8 mouse cellular contexts compared by ENCODE assay signal in genomic region chr9:57998032-57998659, GRCm38 (mm10). TPM values are rescaled to one million over a fixed set of nuclear protein-coding genes. Genes with fewer than 3 reads are reported as not detected.
A peak's percentile ranks its signal among the peaks of the same experiment; 100 is the strongest.
DNase-seq lines count a peak whose midpoint lies in the region; ATAC-seq and TF ChIP-seq lines count a peak whose summit lies in the region.

No protein-coding gene starts in this region.

- H3K9ac ChIP-seq in embryonic facial prominence, embryonic 15.5 days = no peak overlapping the region
- H3K9ac ChIP-seq in lung, embryonic 15.5 days = no peak overlapping the region

- 0 out of 2 replicates have a peak, but pooled peaks cover 3% of the 10 kb centered on the region for H3K27me3 ChIP-seq in E14TG2a.4 (ENCODE audit: insufficient read depth, low read length)
- peaks cover 43% of the 10 kb centered on the region for H3K27me3 ChIP-seq in embryonic facial prominence, embryonic 15.5 days
- peaks cover 22% of the 10 kb centered on the region; the same call in 1 of the 2 replicates for H3K27me3 ChIP-seq in lung, embryonic 15.5 days

- no peak for TF ChIP-seq POLR2A in olfactory bulb, adult 2 months (IDR thresholded peaks at IDR 0.05; ENCODE audit: insufficient read depth, low read depth, low read length)

- peak; percentile 36; the same call in 1 of the 2 replicates for ATAC-seq in embryonic facial prominence, embryonic 15.5 days (ENCODE audit: insufficient number of reproducible peaks, low FRiP score, low TSS enrichment, low read depth)
- peak; percentile 68 to 81 for ATAC-seq in hematopoietic stem cell, adult 5-6 weeks (replicated peaks in 1 of 2; ENCODE audit: insufficient read depth in 1 of 2, low FRiP score in 2 of 2, low TSS enrichment in 1 of 2, low read depth in 1 of 2, poor library complexity in 2 of 2, severe bottlenecking in 2 of 2)
- ATAC-seq in lung, embryonic 15.5 days (ENCODE audit: borderline replicate concordance, extremely low read depth, low FRiP score, low TSS enrichment) = peak; percentile 71

- WGBS in embryonic facial prominence, embryonic 15.5 days = 2% methylated on average over 20 of the region's 20 CpGs
- under 1% methylated on average over 20 of the region's 20 CpGs for WGBS in lung, embryonic 15.5 days
- WGBS in olfactory bulb, adult 2 months = 3% methylated on average over 20 of the region's 20 CpGs

- peaks cover 51% of the 10 kb centered on the region for H3K4me1 ChIP-seq in E14TG2a.4 (replicated peaks; ENCODE audit: low read depth, low read length)
- H3K4me1 ChIP-seq in embryonic facial prominence, embryonic 15.5 days = peaks cover 17% of the 10 kb centered on the region
- H3K4me1 ChIP-seq in lung, embryonic 15.5 days = peaks cover 8% of the 10 kb centered on the region
- H3K4me1 ChIP-seq in olfactory bulb, adult 2 months (ENCODE audit: control insufficient read depth, insufficient read depth, low read length) = peaks cover 20% of the 10 kb centered on the region

- peak overlapping the region; percentile 44 for H3K4me2 ChIP-seq in embryonic facial prominence, embryonic 15.5 days (replicated peaks)
- H3K4me2 ChIP-seq in lung, embryonic 15.5 days = peak overlapping the region; percentile 62

- TF ChIP-seq CTCF in E14TG2a.4 (conservative IDR thresholded peaks at IDR 0.05; ENCODE audit: low read length) = peak; percentile 49
- TF ChIP-seq CTCF in layer of hippocampus, adult 2 months (conservative IDR thresholded peaks at IDR 0.05) = peak; percentile 85
- no peak for TF ChIP-seq CTCF in olfactory bulb, adult 2 months (IDR thresholded peaks at IDR 0.05; ENCODE audit: insufficient read depth, low read depth, low read length)

- no peak overlapping the region for H3K27ac ChIP-seq in embryonic facial prominence, embryonic 15.5 days (replicated peaks)
- peak overlapping the region; percentile 71 for H3K27ac ChIP-seq in layer of hippocampus, adult 2 months
- H3K27ac ChIP-seq in lung, embryonic 15.5 days = no peak overlapping the region
- H3K27ac ChIP-seq in olfactory bulb, adult 2 months (ENCODE audit: insufficient read depth, low read depth, low read length) = no peak overlapping the region

- H3K4me3 ChIP-seq in E14TG2a.4 (replicated peaks; ENCODE audit: low read length) = peak overlapping the region; percentile 81
- peak overlapping the region; percentile 19 for H3K4me3 ChIP-seq in embryonic facial prominence, embryonic 15.5 days (replicated peaks)
- H3K4me3 ChIP-seq in layer of hippocampus, adult 2 months = peak overlapping the region; percentile 54
- H3K4me3 ChIP-seq in lung, embryonic 15.5 days = peak overlapping the region; percentile 25; the same call in 1 of the 2 replicates
- H3K4me3 ChIP-seq in olfactory bulb, adult 2 months (ENCODE audit: insufficient read depth, low read depth, low read length) = peak overlapping the region; percentile 34

- DNase-seq in adrenal gland, postnatal 36 days = peak; percentile 48 to 65
- DNase-seq in layer of hippocampus, adult 2 months (ENCODE audit: low spot score in 2 of 2) = peak; percentile 41 to 76
- no peak for DNase-seq in ovary, postnatal 36 days (ENCODE audit: low spot score)

- no peaks in the 10 kb centered on the region for H3K9me3 ChIP-seq in E14TG2a.4 (ENCODE audit: low read length)
- H3K9me3 ChIP-seq in embryonic facial prominence, embryonic 15.5 days (replicated peaks) = no peaks in the 10 kb centered on the region
- no peaks in the 10 kb centered on the region for H3K9me3 ChIP-seq in lung, embryonic 15.5 days

- H3K36me3 ChIP-seq in E14TG2a.4 (ENCODE audit: insufficient read depth, low read length) = no peaks in the 10 kb centered on the region
- no peaks in the 10 kb centered on the region for H3K36me3 ChIP-seq in embryonic facial prominence, embryonic 15.5 days
- H3K36me3 ChIP-seq in lung, embryonic 15.5 days = no peaks in the 10 kb centered on the region

RNA-seq across cellular contexts. Expression of gene Cyp11a1, which starts 8.1 kb away (rescaled TPM):
- 1,000 to 10,000 TPM; 6,616 to 8,202 TPM for total RNA-seq in adrenal gland, postnatal 36 days (2021)
- 9.8 and 9.9 TPM in 2 replicates for polyA plus RNA-seq in embryonic facial prominence, embryonic 15.5 days (2015; fragmentation: Nextera tagmentation; extraction: Ambion mirVana)
- 1.2 and 1.9 TPM in 2 replicates for total RNA-seq in hematopoietic stem cell, adult 5-6 weeks (2017)
- 1 to 10 TPM in 1 of 2 experiments, under 1 TPM in 1; 0.79 to 1.7 TPM for total RNA-seq in layer of hippocampus, adult 2 months (2021)
- polyA plus RNA-seq in lung, embryonic 15.5 days (2015; fragmentation: Nextera tagmentation; extraction: Ambion mirVana) = 0.95 and 1.0 TPM in 2 replicates
- polyA plus RNA-seq in olfactory bulb, adult 2 months (2012; ENCODE audit: insufficient read depth, insufficient read length, low replicate concordance, missing spikeins) = not detected in 2 replicates

RNA-seq across cellular contexts. Expression of gene Sema7a, which starts 58.2 kb away (rescaled TPM):
- 10 to 100 TPM in 1 of 2 experiments, 1 to 10 TPM in 1; 7.5 to 22.3 TPM for total RNA-seq in adrenal gland, postnatal 36 days (2021)
- polyA plus RNA-seq in embryonic facial prominence, embryonic 15.5 days (2015; fragmentation: Nextera tagmentation; extraction: Ambion mirVana) = 0.65 and 0.93 TPM in 2 replicates
- 4.1 and 4.3 TPM in 2 replicates for total RNA-seq in hematopoietic stem cell, adult 5-6 weeks (2017)
- 100 to 1,000 TPM in 1 of 2 experiments, 10 to 100 TPM in 1; 94.4 to 102 TPM for total RNA-seq in layer of hippocampus, adult 2 months (2021)
- polyA plus RNA-seq in lung, embryonic 15.5 days (2015; fragmentation: Nextera tagmentation; extraction: Ambion mirVana) = 0.79 and 0.90 TPM in 2 replicates
- polyA plus RNA-seq in olfactory bulb, adult 2 months (2012; ENCODE audit: insufficient read depth, insufficient read length, low replicate concordance, missing spikeins) = not detected in 2 replicates

Comparison
In these comparisons a context has a peak if more than half of its experiments do, and no peak if none do; other contexts are left out.
1. H3K4me3 ChIP-seq: peak in every context shown above with its lines; median percentile 81 in E14TG2a.4; 54 in layer of hippocampus, adult 2 months; 34 in olfactory bulb, adult 2 months; 25 in lung, embryonic 15.5 days; 19 in embryonic facial prominence, embryonic 15.5 days.
2. RNA of gene Cyp11a1, which starts 8.1 kb away (total RNA-seq): 6,616 to 8,202 TPM in adrenal gland, postnatal 36 days; 0.79 to 1.7 TPM in layer of hippocampus, adult 2 months and 1.2 to 1.9 TPM in hematopoietic stem cell, adult 5-6 weeks; every median in the first group is over 1,000 times any median in the second.
3. RNA of gene Sema7a, which starts 58.2 kb away (total RNA-seq): 94.4 to 102 TPM in layer of hippocampus, adult 2 months; 7.5 to 22.3 TPM in adrenal gland, postnatal 36 days and 4.1 to 4.3 TPM in hematopoietic stem cell, adult 5-6 weeks; every median in the first group is over 4 times any median in the second.
4. Peak in every context shown above with its lines, with median percentiles within 50 percentile points of each other: ATAC-seq.